Mouse (Mus musculus) midbrain, embryonic 13.5 days (tissue): ENCODE data around the gene Rad9a. TPM values are rescaled to one million over a fixed set of nuclear protein-coding genes. Genes with fewer than 3 reads are reported as not detected.

Experiments
- ATAC-seq: fragments of 200-750 bp; cut with Nextera tagmentation; 2 replicates; pipeline ENCODE4 v1.8.0; 2017; ENCODE audit warnings: mild to moderate bottlenecking, moderate TSS enrichment, moderate library complexity
- H3K27ac ChIP-seq: fragments of 300-500 bp; sonication (generic); 2 replicates; pipeline ENCODE4 v1.5.1; 2015; ENCODE audit warnings: inconsistent platforms, mild to moderate bottlenecking, moderate library complexity
- H3K27me3 ChIP-seq: fragments of 300-500 bp; sonication (generic); 2 replicates; pipeline ENCODE4 v1.6.1; 2015; ENCODE audit warnings: mild to moderate bottlenecking, inconsistent platforms
- H3K36me3 ChIP-seq: fragments of 300-500 bp; sonication (generic); 2 replicates; pipeline ENCODE4 v1.6.1; 2015; ENCODE audit warnings: mild to moderate bottlenecking, inconsistent platforms
- H3K4me1 ChIP-seq: fragments of 300-500 bp; sonication (generic); replicated peaks from 2 replicates; pipeline ENCODE4 v1.6.1; 2015; ENCODE audit warnings: inconsistent platforms
- H3K4me2 ChIP-seq: fragments of 300-500 bp; sonication (generic); replicated peaks from 2 replicates; pipeline ENCODE4 v1.6.1; 2015; ENCODE audit warnings: moderate library complexity, mild to moderate bottlenecking, inconsistent platforms
- H3K4me3 ChIP-seq: fragments of 300-500 bp; sonication (generic); replicated peaks from 2 replicates; pipeline ENCODE4 v1.5.1; 2015; ENCODE audit warnings: mild to moderate bottlenecking, inconsistent platforms
- H3K9ac ChIP-seq: fragments of 300-500 bp; sonication (generic); replicated peaks from 2 replicates; pipeline ENCODE4 v1.6.1; 2015; ENCODE audit warnings: mild to moderate bottlenecking, inconsistent platforms
- H3K9me3 ChIP-seq: fragments of 300-500 bp; sonication (generic); 2 replicates; pipeline ENCODE4 v1.6.1; 2016; ENCODE audit warnings: mild to moderate bottlenecking, inconsistent platforms
- WGBS: fragments of 180-500 bp; shearing (Covaris S2); methylation state at CpG from one replicate; pipeline ENCODE4 v1.1.7; 2015; 5-methylcytosine and 5-hydroxymethylcytosine counted together
- polyA plus RNA-seq: library from polyadenylated mRNA; unstranded; fragments of >200 nt; fragmentation: Nextera tagmentation; extraction: Ambion mirVana; gene quantifications from 2 replicates; pipeline ENCODE4 v1.2.1, GENCODE M21; 2015

The Rad9a gene
- polyA plus RNA-seq, 1 experiment from 2014 or later = 26.3 TPM

- no peaks in the 10 kb centered on the region for H3K36me3 ChIP-seq
- no peak overlapping the region for H3K4me3 ChIP-seq
- 83% methylated on average over 3 of the region's 3 CpGs for WGBS
- no peaks in the 10 kb centered on the region for H3K27me3 ChIP-seq
- H3K4me1 ChIP-seq = peaks cover 2% of the 10 kb centered on the region; the same call in 1 of the 2 replicates
- H3K4me2 ChIP-seq = no peak overlapping the region
- ATAC-seq = no peak
- no peak overlapping the region for H3K27ac ChIP-seq
- no peak overlapping the region for H3K9ac ChIP-seq
- no peaks in the 10 kb centered on the region for H3K9me3 ChIP-seq
These were observed 14.2 kb downstream of the Rad9a start for GRCm38 (mm10) chr19:4187303-4187702.

GRCm38 (mm10) chr19:4184976-4185975 is 16.2 kb downstream of the Rad9a start:
- 65% methylated on average over 15 of the region's 15 CpGs for WGBS
- H3K4me3 ChIP-seq = no peak overlapping the region
- no peaks in the 10 kb centered on the region for H3K9me3 ChIP-seq
- no peaks in the 10 kb centered on the region for H3K36me3 ChIP-seq
- no peak overlapping the region for H3K27ac ChIP-seq
- no peaks in the 10 kb centered on the region for H3K27me3 ChIP-seq
- H3K4me1 ChIP-seq = peaks cover 9% of the 10 kb centered on the region
- H3K9ac ChIP-seq = no peak overlapping the region
- no peak for ATAC-seq
- no peak overlapping the region for H3K4me2 ChIP-seq

DNA sequence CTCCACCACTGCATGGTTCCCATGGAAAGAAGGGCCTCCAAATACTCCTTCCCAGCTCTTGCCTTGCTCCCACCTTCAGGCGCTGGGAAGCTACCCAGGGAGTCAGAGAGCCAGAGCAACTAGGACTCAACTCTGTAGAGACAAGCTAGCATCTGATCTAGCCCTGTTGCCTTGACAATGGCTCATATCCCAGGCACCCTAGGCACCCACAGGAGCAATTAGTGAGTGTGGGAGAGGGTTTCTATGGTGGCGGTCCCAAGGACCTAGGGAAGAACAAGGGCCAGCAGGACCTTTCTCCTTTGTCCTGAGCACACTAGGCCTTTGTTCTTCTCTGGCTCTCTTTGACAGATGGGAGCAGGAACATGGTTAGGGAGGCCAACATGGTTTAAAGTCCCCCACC is 17.8 kb downstream of the Rad9a start:
- Histone ChIP-seq H3K4me2 (no peak overlapping the region), H3K9ac (no peak overlapping the region), H3K4me3 (no peak overlapping the region), H3K4me1 (peaks cover 9% of the 10 kb centered on the region), H3K9me3 (no peaks in the 10 kb centered on the region), H3K27me3 (no peaks in the 10 kb centered on the region), H3K36me3 (no peaks in the 10 kb centered on the region), H3K27ac (no peak overlapping the region)
- no peak for ATAC-seq
- WGBS = 63% methylated on average over 2 of the region's 2 CpGs

- Histone ChIP-seq H3K4me3 (no peak overlapping the region), H3K9ac (peak overlapping the region; percentile 28; the same call in 1 of the 2 replicates), H3K4me1 (peaks cover 9% of the 10 kb centered on the region), H3K27ac (no peak overlapping the region), H3K27me3 (0 out of 2 replicates have a peak, but pooled peaks cover 2% of the 10 kb centered on the region), H3K9me3 (no peaks in the 10 kb centered on the region), H3K36me3 (no peaks in the 10 kb centered on the region), H3K4me2 (no peak overlapping the region)
- no peak for ATAC-seq
- WGBS = 39% methylated on average over 3 of the region's 3 CpGs
These were observed 19.6 kb downstream of the Rad9a start for GRCm38 (mm10) chr19:4181892-4182291.

- Histone ChIP-seq H3K4me3 (no peak overlapping the region), H3K36me3 (no peaks in the 10 kb centered on the region), H3K27ac (no peak overlapping the region), H3K4me2 (no peak overlapping the region), H3K9me3 (no peaks in the 10 kb centered on the region), H3K27me3 (0 out of 2 replicates have a peak, but pooled peaks cover 3% of the 10 kb centered on the region), H3K9ac (no peak overlapping the region), H3K4me1 (peaks cover 14% of the 10 kb centered on the region)
- ATAC-seq = no peak
- WGBS = 92% methylated on average over 7 of the region's 7 CpGs
These were observed 21.1 kb downstream of the Rad9a start for GRCm38 (mm10) chr19:4180411-4180810.

DNA sequence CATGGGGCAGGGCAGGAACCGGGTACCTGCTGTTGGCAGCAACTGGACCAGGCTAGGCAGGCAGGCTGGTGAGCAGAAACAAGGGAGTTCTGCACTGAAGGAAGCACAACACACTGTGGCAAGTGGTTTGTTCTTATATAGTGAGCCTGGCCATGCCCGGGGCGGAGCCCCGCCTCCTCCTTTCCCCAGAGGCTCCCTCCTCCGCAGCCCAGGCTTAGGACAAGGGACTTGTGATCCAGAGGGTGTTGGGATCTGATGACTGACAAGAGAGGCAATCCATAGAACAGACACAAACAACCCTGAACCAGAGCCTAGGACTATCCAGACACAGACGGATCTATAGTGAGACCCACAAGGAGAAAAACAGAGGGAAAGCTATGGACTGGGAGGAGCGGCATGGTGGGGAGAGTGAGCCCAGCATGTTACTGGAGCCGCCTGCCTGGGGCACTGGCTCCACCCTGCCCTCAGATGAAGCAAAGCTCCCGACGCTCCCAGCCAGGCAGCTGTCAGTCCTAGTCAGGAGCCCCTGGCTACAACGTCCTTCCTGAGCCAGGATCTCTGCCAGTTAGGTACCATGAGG is 26.0 kb downstream of the Rad9a start, which contains the start of gene Carns1:
Gene Carns1, minus strand, starts transcription at position 112 of the 580 bp plus-strand sequence.
- 2% methylated on average over 11 of the region's 11 CpGs for WGBS
- peak within 1 kb of the TSS; percentile 24 for H3K9ac ChIP-seq
- 0 out of 2 replicates have a peak, but pooled peaks cover 3% of the 10 kb centered on the region for H3K27me3 ChIP-seq
- H3K36me3 ChIP-seq = no peaks in the 10 kb centered on the region
- H3K4me1 ChIP-seq = peaks cover 10% of the 10 kb centered on the region
- H3K4me2 ChIP-seq = peak within 1 kb of the TSS; percentile 40
- no peaks in the 10 kb centered on the region for H3K9me3 ChIP-seq
- H3K4me3 ChIP-seq = no peak within 1 kb of the TSS
- H3K27ac ChIP-seq = no peak within 1 kb of the TSS
- ATAC-seq = peak; percentile 75

DNA sequence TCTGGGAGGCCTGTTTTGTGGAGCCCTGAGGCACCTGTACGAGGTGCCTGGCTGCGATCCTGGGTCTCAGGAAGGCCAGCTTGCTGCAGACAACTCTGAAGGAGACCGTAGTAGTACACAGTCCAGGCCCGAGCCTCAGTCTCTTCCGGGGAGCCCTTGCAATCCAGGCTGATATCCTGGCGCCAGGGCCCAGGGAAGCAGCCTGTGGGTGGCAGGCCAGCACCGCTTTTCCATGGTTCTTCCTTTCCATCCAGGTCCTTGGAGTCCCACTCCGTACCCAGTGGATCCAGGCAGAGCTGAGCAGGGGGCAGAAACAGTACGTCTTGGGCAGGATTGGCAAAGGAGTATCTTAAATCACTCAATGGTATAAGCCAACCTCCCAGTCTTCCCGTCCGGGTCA is 28.5 kb downstream of the Rad9a start:
- Histone ChIP-seq H3K4me3 (no peak overlapping the region), H3K9me3 (no peaks in the 10 kb centered on the region), H3K4me1 (peaks cover 19% of the 10 kb centered on the region), H3K27me3 (0 out of 2 replicates have a peak, but pooled peaks cover 3% of the 10 kb centered on the region), H3K9ac (no peak overlapping the region), H3K27ac (no peak overlapping the region), H3K4me2 (no peak overlapping the region), H3K36me3 (no peaks in the 10 kb centered on the region)
- WGBS = 61% methylated on average over 11 of the region's 11 CpGs
- no peak for ATAC-seq

GRCm38 (mm10) chr19:4171393-4172290 is 29.8 kb downstream of the Rad9a start:
- H3K27ac ChIP-seq = no peak overlapping the region
- WGBS = 77% methylated on average over 13 of the region's 13 CpGs
- no peaks in the 10 kb centered on the region for H3K27me3 ChIP-seq
- no peak overlapping the region for H3K4me2 ChIP-seq
- H3K9ac ChIP-seq = peak overlapping the region; percentile 43
- no peaks in the 10 kb centered on the region for H3K36me3 ChIP-seq
- no peaks in the 10 kb centered on the region for H3K9me3 ChIP-seq
- no peak overlapping the region for H3K4me3 ChIP-seq
- ATAC-seq = no peak
- peaks cover 19% of the 10 kb centered on the region for H3K4me1 ChIP-seq

DNA sequence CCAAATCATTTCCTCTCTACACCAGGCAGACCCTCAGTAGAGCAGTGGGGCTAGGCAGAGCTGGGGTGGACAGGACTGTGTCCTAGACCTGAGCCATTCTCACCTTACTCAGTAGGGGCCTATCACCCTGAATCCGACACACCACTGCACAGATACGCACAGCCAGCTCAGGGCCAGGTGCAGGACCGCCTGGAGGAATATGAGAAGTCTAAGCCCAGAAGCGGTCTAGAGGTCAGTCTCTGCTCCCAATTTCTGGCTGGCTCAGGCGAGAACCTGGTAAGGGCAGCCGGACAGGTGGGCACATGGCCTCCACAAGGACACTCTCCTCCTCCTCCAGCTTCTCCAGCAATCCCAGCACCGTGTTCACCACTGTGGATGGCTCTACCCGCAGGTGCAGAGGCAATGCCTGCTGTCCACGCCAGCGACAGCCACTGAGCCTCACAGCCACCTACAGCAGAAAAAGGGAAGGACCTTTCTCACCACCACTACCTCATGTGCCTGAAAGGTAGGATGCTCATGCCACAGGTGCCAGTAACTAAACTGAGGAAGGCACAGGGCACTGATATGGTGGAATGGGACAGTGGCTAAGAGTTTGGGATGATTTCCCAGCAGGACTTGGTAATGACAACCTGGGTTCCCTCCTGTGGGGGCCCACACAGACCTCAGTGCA is 30.6 kb downstream of the Rad9a start:
- Histone ChIP-seq H3K36me3 (no peaks in the 10 kb centered on the region), H3K4me1 (peaks cover 19% of the 10 kb centered on the region), H3K9me3 (no peaks in the 10 kb centered on the region), H3K27me3 (no peaks in the 10 kb centered on the region), H3K4me2 (no peak overlapping the region), H3K9ac (no peak overlapping the region), H3K27ac (no peak overlapping the region), H3K4me3 (no peak overlapping the region)
- WGBS = 91% methylated on average over 10 of the region's 10 CpGs
- no peak for ATAC-seq

DNA sequence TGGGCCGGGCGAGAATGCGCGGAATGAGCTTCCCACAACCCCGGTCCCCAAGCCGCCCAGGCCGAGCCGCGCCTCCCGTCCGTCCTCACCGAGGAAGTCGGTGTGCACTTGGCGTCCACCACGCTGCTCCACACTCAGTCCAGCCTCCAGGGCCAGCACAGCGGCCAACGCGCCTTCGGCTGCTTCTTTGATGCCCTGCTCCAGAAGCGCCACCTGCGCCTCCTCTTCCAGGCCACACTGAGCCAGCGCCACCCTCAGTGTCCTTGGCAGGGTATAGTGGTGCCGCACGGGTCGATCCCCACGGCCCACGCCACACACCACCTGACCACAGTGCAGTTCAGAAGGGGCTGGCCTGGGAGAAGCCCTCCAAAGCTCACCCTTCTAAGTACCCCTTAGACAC is 31.7 kb downstream of the Rad9a start:
- H3K4me3 ChIP-seq = peak overlapping the region; percentile 42
- ATAC-seq = peak; percentile 79
- WGBS = 6% methylated on average over 27 of the region's 27 CpGs

GRCm38 (mm10) chr19:4169378-4169784 is 32.1 kb downstream of the Rad9a start:
- WGBS = 1% methylated on average over 42 of the region's 43 CpGs
- peak; percentile 97 for ATAC-seq

More for the DNA sequence above, 31.7 kb downstream of the Rad9a start:
- Histone ChIP-seq H3K9ac (peak overlapping the region; percentile 77), H3K9me3 (no peaks in the 10 kb centered on the region), H3K4me2 (peak overlapping the region; percentile 70), H3K4me1 (peaks cover 9% of the 10 kb centered on the region), H3K36me3 (no peaks in the 10 kb centered on the region), H3K27ac (peak overlapping the region; percentile 90), H3K27me3 (no peaks in the 10 kb centered on the region)

More at GRCm38 (mm10) chr19:4169378-4169784, 32.1 kb downstream of the Rad9a start:
- no peaks in the 10 kb centered on the region for H3K9me3 ChIP-seq
- H3K4me2 ChIP-seq = peak overlapping the region; percentile 70
- H3K4me1 ChIP-seq = peaks cover 9% of the 10 kb centered on the region
- H3K27ac ChIP-seq = peak overlapping the region; percentile 90
- no peaks in the 10 kb centered on the region for H3K27me3 ChIP-seq
- no peaks in the 10 kb centered on the region for H3K36me3 ChIP-seq
- peak overlapping the region; percentile 77 for H3K9ac ChIP-seq
- peak overlapping the region; percentile 42 for H3K4me3 ChIP-seq
